Mouse (Mus musculus): ENCODE measurements around the gene Lcat.
"Not testable (repeated sequence)": the region's sequence is repeated elsewhere in the genome, so short reads cannot be mapped to it uniquely, and the experiment has no call there.

Gene Lcat

DNA sequence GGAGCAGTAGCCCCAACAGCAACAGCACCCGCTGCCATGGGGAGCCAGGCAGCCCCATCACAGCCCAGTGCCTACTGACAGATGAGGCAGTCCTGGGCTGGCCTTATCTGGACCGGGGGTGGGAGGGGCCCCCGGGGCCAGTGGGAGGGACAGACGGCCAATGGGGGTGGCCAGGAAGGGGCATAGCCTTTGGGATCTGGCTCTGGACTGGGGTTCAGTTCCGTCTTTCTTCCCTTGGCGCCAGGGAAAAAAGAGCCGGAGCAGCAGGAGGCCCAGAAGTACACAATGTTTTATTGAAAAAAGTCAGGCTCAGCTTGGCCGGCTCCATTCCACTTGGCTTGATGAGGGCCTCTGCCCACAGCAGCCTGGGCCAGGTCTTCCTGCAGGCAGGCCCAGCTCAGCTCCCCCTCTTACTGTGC lies at the start of gene Lcat:
Gene Lcat (minus strand): TSS at position 62 of the 419 bp plus-strand sequence.
- DNase-seq (ENCODE audit: low spot score) = no peak

DNA sequence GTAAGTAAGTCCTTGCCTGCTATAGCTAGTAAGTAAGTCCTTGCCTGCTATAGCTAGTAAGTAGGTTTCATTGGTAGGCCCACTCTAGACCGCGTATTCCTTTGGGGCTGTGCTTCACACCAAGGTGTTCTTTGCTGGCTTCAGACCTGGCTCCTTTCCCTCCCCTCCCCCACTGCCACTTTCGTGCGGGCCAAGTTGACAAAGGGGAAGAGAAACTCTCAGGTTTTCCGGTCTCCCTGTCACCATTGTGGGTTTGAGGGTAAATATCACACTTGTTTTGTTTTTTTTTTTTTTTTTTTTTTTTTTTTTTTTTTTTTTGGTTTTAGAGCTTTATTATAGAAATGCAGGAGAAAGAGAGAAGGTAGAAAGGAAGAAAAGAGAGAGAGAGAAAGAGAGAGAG lies 49.3 kb upstream of the Lcat start:
- DNase-seq (ENCODE audit: low spot score) = no peak

DNA sequence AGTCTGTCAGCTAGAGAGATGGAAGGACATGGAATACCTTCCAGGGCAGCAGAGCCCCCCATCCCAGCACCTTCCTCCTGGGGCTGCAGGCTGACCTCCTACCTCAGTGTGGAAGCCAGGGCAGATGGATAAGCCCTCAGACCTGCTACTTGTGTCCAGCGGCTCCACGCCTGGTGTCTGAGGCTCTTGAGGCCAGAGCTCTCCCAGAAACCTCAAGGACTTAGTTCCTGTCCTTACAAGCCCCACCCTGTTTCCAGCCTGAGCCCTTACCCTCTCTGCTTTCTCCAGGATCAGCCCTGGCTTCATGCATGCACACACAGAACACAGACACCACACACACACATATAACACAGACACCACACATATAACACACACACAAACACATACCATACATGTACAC lies 48.4 kb upstream of the Lcat start:
- DNase-seq (ENCODE audit: low spot score) = no peak

DNA sequence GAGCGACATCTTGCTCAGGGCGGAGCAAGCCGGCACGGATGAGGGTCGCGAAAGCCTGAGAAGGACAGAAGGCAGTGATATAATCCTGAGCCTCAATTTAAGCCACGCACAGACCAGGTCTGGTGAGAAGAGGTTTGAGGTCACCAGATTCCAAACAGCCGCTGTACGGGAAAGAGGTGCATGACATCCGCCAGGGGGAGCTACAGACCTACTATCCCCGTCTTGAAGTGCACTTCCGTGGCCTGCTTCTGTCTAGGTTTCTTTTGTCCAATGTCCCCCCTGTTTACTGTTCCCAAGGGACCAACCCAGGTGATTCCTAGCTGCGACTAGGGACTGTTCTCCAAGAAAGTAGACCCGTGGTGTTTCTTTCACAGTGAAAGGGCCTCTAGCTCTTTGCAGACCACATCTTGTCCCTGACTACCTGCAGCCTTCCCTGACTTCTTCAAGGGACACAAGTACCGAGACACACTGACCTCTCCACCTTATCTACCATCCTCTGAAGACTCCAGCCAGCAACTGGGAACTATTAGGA lies 47.7 kb upstream of the Lcat start, which contains the start of gene Dus2:
Gene Dus2 (plus strand): TSS at position 482 of the 532 bp plus-strand sequence.
- peak; percentile 94 for DNase-seq (ENCODE audit: low spot score)

DNA sequence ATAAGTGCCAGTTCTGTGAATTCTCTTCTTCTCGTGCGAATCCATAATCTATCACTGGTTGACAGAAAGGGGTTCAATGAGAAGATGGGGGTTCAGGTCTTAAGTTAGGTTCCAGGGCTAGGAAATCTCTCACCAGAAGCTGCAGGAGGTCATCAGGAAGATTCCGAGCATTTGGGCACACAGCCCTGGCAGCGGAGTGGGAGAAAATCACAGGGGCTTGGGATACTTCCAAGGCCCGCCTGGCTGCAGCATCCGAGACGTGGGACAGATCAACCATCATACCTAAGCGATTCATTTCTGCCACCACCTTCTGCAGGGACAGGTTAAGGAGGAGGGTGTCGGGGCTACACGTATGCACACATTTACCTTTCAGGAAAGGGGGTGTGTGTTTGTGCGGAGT lies 45.4 kb upstream of the Lcat start:
- DNase-seq (ENCODE audit: low spot score) = no peak

DNA sequence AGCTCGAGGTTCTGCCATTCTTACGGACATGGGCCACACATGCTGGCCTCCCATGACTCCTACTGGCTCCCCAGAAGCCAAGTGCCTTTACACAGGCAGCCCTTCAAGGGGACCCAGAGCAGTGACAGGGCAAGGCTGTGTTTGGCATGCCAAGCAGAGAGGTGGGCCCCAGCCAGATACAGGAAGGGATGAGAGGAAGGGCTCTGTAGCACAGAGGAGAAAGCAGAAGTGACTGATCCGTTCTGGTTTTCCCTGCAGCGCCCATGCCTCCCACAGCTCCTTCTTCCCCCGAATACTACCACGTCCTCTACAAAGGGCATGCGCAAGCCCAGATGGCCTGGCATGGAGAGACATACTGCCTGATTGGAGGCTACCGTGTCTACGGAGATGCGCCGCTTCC lies 40.2 kb upstream of the Lcat start:
- not testable (repeated sequence) for DNase-seq (ENCODE audit: low spot score)

GRCm38 (mm10) chr8:105981146-105981545 lies 38.0 kb upstream of the Lcat start:
- DNase-seq (ENCODE audit: low spot score) = no peak

DNA sequence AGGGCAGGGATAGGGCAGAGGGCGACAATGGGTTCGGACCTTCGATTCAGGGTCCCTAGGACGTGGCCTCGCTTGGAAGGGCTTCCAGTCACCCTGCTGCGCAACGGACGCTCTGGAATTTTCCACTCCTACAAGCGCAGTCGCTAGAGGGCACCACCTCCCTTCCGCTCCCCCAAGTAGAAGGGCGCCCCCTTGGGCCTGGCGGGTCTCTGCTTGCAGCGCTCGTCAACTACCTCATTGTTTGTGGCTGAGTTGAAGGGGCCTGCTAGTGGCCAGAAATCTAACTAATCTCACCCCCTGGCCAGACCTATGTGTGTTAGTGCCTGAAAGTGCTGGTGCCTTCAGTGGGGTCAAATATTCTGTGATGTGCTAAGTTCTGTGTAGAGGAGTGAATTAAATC lies 36.1 kb upstream of the Lcat start, which contains the start of gene Dpep3:
Gene Dpep3 (minus strand): TSS at position 105 of the 400 bp plus-strand sequence.
- no peak for DNase-seq (ENCODE audit: low spot score)

DNA sequence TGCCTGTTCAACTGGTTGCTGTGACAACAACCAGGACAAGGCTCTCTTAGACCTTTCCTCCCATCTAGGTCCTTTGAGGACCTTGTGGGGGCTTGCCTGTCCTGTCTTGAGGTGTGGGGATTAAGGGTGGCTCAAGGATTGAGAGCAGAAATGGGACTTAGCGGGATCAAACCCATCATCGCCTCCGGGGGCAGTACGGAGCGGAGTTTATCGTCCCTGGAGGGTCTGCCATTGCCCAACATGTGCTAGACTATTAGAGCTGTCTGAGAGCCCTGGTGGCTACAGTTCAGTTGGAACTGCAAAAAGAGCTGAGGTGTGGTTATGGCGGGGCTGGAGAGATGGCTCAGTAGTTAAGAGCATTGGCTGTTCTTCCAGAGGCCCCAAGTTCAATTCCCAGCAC lies 32.2 kb upstream of the Lcat start:
- DNase-seq (ENCODE audit: low spot score) = peak; percentile 36

- no peak for DNase-seq (ENCODE audit: low spot score)
Observed at GRCm38 (mm10) chr8:105971019-105971720, 28.0 kb upstream of the Lcat start.

- no peak for DNase-seq (ENCODE audit: low spot score)
Observed at GRCm38 (mm10) chr8:105969367-105969766, 26.2 kb upstream of the Lcat start.

GRCm38 (mm10) chr8:105966692-105967311 lies 23.6 kb upstream of the Lcat start:
- peak; percentile 69 for DNase-seq (ENCODE audit: low spot score)

DNA sequence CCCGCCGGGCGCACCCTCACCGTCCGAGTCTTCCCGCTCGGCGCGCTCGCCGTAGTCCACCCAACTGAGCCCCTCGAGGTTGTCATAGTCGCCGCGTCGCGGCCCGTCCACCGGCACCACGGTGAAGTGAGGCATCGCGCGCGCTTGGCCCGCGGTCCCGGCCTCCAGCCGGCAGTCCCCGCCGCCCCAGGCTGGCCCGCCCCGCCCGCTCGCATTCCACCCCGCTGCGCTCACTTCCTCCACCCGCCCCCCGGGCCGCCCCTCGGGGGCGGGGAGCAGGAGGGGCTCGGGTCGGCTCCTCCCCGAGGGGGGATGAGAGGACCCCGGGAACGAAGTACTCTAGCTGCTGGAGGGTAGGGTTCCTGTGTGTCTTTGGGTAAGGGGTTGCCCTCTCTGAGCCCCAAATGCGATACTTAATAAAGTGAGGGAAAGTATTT lies 22.7 kb upstream of the Lcat start, which contains the start of gene Slc12a4:
Gene Slc12a4 (minus strand): TSS at position 193 of the 437 bp plus-strand sequence.
- peak; percentile 69 for DNase-seq (ENCODE audit: low spot score)

DNA sequence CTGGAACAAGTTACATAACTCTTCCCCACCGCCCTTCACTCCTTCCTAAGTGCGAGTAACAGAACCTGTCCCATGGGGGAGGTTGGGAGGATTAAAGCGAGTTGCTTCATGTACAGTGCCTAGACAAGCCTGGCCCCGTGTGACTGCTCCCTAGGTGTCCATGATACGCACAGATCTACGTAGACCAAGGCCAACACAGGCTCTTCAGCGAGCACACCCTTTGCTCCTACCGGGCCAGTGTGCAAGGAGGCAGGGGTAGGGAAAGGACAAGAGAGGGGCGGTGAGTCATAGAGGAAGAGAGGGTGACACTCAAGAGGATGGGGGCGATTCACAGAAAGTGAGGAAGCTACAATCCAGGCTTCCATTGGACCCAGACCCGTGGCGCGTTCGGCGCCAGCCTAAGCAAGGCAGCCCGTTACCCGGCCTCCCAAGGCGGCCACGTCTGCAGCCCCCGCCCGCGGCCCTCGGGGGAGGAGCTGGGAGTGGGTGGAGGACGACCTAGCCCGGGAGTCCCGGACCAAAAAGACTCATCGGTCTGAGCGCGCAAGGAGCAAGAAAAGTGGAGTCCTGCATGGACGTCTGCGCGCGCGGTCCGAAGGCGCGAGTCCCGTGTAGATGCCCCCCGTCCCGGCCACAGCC lies 22.2 kb upstream of the Lcat start:
- peak; percentile 41 for DNase-seq (ENCODE audit: low spot score)

DNA sequence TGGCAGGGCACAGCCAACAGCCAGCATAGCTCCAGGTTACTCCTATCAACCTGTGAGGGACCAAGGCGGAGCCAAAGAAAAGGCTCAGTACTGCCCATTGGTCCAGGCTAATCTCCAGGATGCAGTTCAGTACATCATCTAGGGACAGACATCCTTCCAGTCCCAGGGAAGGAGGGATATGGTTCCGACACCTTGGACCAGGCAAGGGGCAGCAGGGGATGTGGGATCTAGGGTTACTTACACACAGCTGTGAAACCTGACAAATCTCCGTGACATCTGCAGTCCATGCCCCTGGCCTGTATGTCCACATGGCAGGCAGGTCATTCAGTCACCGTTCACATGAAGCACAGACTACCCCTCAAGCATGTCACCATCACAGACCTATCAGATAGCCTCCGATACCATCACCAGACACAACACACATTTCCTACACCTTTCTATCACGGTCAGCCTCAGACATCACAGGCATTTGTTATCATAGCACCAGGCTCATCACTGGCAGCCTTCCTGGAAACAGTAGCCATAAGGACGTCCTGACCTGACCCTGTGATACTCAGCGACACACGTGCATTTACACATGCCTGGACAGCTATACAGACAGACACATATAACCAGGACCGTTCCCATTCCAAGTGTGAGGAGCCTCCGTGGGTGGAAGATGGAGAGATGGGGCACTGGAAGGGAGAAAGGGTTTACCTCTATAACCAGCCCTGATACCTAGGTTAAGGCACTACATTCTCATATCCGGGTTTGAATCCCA lies 21.5 kb upstream of the Lcat start:
- DNase-seq (ENCODE audit: low spot score) = no peak

GRCm38 (mm10) chr8:105961536-105961935 lies 18.4 kb upstream of the Lcat start:
- DNase-seq (ENCODE audit: low spot score) = no peak

- DNase-seq (ENCODE audit: low spot score) = no peak
Observed at GRCm38 (mm10) chr8:105961101-105961500, 17.9 kb upstream of the Lcat start.

DNA sequence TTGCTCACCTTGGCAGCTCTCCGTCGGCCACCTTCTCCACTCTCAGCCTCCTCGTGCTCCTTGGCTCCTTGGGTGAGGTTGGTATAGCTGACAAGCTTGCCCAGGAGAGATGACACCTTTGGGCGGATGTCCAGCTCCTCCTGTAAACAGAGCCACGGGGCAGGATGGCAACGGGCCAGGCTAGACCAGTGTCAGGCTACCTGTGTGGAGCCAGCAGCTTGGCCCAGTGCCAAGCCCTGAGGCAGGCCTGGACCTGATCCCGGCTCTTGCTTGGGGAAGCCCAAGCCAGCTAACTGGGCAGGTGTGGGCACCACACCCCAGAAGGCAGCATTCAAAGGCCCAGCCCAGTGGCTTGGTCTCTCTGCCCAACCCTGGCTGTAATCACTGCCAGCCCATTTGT lies 16.2 kb upstream of the Lcat start:
- no peak for DNase-seq (ENCODE audit: low spot score)

GRCm38 (mm10) chr8:105957813-105958212 lies 14.6 kb upstream of the Lcat start:
- DNase-seq (ENCODE audit: low spot score) = no peak

- no peak for DNase-seq (ENCODE audit: low spot score)
Observed at GRCm38 (mm10) chr8:105956556-105956955, 13.4 kb upstream of the Lcat start.

GRCm38 (mm10) chr8:105951057-105951659 lies 8.0 kb upstream of the Lcat start:
- DNase-seq (ENCODE audit: low spot score) = peak; percentile 35

Data from embryo, embryonic 10 days (tissue).